Mouse (Mus musculus): ENCODE measurements around the gene Ube2g2.

DNA sequence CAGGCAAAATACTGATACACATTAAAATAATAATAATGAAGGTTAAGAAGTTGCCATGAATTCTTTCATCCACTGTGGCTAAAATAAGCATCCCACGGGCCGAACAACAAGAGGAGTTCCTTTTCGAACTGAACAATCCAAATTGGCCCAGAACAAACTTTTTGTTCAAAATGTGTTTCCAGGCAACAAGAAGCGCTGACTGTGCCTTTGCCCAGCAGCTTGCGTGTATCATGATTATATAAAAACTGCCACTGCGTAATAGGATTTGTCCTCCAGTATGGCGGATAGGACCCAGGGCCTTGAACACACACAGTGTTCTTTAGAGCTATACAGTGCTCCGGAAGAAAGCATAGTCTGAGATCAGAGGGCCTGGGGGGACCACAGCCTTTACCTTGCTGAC is 13.5 kb upstream of the Ube2g2 start:
- TF ChIP-seq CTCF (IDR thresholded peaks at IDR 0.05; ENCODE audit: insufficient read depth, low read length) (no peak), POLR2A (IDR thresholded peaks at IDR 0.05; ENCODE audit: borderline replicate concordance, extremely low read depth, low read depth, low read length) (no peak)
